ENCODE assay signal across 7 mouse cellular contexts in the genomic region with DNA sequence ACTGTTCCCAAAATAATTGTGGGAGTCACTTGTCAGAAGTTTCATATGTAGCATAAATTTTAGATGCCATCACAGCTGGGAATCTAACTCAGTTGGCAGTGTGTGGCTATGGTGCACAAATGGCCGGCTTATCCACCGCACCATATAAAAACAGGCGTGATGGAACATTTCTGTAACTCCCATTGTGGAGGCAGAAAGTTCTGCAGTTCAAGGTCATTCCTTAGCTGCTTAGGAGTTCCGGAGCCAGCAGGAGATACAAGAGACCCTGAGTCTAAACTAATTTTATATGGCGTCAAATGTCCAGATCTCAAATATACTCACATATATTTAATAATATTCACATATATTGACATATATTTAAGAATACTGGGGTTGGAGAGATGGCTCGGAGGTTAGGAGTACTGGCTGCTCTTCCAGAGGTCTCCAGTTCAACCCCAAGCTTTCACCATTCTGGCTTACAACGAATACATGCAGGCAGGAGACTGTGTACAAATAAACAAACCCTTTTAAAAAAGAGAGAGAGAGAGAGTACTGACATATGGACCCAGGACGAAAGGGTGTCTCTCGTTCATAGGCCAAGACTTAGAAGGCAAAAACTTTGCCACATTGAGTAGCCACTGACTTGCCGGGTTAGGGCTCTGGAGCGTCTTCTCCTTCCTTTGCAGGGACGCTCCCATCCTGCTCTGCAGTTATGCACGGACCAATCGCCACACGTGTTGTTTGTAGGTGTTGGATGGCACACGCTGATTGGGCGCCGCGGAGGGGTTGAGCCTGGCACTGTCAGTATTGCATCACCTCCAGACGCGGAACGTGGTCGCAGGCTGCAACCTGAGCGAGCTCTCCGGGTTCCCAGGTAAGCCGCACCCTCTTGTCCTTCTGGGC. TPM values are rescaled to one million over a fixed set of nuclear protein-coding genes. Genes with fewer than 3 reads are reported as not detected.
DNase-seq lines count a peak whose midpoint lies in the region; ATAC-seq lines count a peak whose summit lies in the region.

A gene (plus strand): TSS at position 750 of the 882 bp plus-strand sequence.

- DNase-seq in adrenal gland, postnatal 14 days, result peak; percentile 99
- DNase-seq in embryonic facial prominence, embryonic 11.5 days (ENCODE audit: low spot score), result peak; percentile 99
- DNase-seq in kidney, adult 11 months, result peak; percentile 99
- peak; percentile 99 for DNase-seq in limb, embryonic 10.5 days (ENCODE audit: low spot score)
- DNase-seq in spleen, adult 12 weeks (ENCODE audit: low spot score), result peak; percentile 98

- peak within 1 kb of the TSS; percentile 80 for H3K4me2 ChIP-seq in embryonic facial prominence, embryonic 11.5 days (ENCODE audit: low read depth, low read length)
- H3K4me2 ChIP-seq in midbrain, embryonic 13.5 days (replicated peaks), result peak within 1 kb of the TSS; percentile 91

- no peak within 1 kb of the TSS for H3K27ac ChIP-seq in embryonic facial prominence, embryonic 11.5 days (replicated peaks; ENCODE audit: low read depth, low read length)
- peak within 1 kb of the TSS; percentile 88 for H3K27ac ChIP-seq in limb, embryonic 10.5 days
- H3K27ac ChIP-seq in midbrain, embryonic 13.5 days, result peak within 1 kb of the TSS; percentile 61; the same call in 1 of the 2 replicates

- no peaks in the 10 kb centered on the region for H3K36me3 ChIP-seq in embryonic facial prominence, embryonic 11.5 days (replicated peaks; ENCODE audit: control insufficient read depth, insufficient read depth, low read depth, low read length)
- peaks cover 45% of the 10 kb centered on the region for H3K36me3 ChIP-seq in limb, embryonic 10.5 days
- H3K36me3 ChIP-seq in midbrain, embryonic 13.5 days, result peaks cover 23% of the 10 kb centered on the region

- 6% methylated on average over 26 of the region's 26 CpGs for WGBS in embryonic facial prominence, embryonic 11.5 days
- 6% methylated on average over 26 of the region's 26 CpGs for whole genome bisulfite sequencing in limb, embryonic 10.5 days
- 6% methylated on average over 26 of the region's 26 CpGs for WGBS in midbrain, embryonic 13.5 days

- peak within 1 kb of the TSS; percentile 84 for H3K9ac ChIP-seq in embryonic facial prominence, embryonic 11.5 days (replicated peaks; ENCODE audit: low read length)
- H3K9ac ChIP-seq in midbrain, embryonic 13.5 days (replicated peaks), result peak within 1 kb of the TSS; percentile 83

- H3K9me3 ChIP-seq in embryonic facial prominence, embryonic 11.5 days (replicated peaks; ENCODE audit: control insufficient read depth, low read length), result no peaks in the 10 kb centered on the region
- no peaks in the 10 kb centered on the region for H3K9me3 ChIP-seq in limb, embryonic 10.5 days (replicated peaks)
- no peaks in the 10 kb centered on the region for H3K9me3 ChIP-seq in midbrain, embryonic 13.5 days

- ATAC-seq in embryonic facial prominence, embryonic 11.5 days (replicated peaks; ENCODE audit: insufficient number of reproducible peaks, low FRiP score, low TSS enrichment, low read depth), result peak; percentile 100
- ATAC-seq in granulocyte monocyte progenitor cell, adult 5-6 weeks (replicated peaks; ENCODE audit: poor library complexity, severe bottlenecking), result peak; percentile 99
- ATAC-seq in midbrain, embryonic 13.5 days, result peak; percentile 100

- peak within 1 kb of the TSS; percentile 84 for H3K4me3 ChIP-seq in embryonic facial prominence, embryonic 11.5 days (ENCODE audit: low read depth, low read length)
- peak within 1 kb of the TSS; percentile 84 for H3K4me3 ChIP-seq in limb, embryonic 10.5 days
- peak within 1 kb of the TSS; percentile 83 for H3K4me3 ChIP-seq in midbrain, embryonic 13.5 days (replicated peaks)

- no peaks in the 10 kb centered on the region for H3K27me3 ChIP-seq in embryonic facial prominence, embryonic 11.5 days (ENCODE audit: control insufficient read depth, insufficient read depth, low read length)
- H3K27me3 ChIP-seq in limb, embryonic 10.5 days (ENCODE audit: low read depth, poor library complexity, severe bottlenecking), result no peaks in the 10 kb centered on the region
- no peaks in the 10 kb centered on the region for H3K27me3 ChIP-seq in midbrain, embryonic 13.5 days

- no peaks in the 10 kb centered on the region for H3K4me1 ChIP-seq in embryonic facial prominence, embryonic 11.5 days (ENCODE audit: control insufficient read depth, insufficient read depth, low read length)
- peaks cover 19% of the 10 kb centered on the region for H3K4me1 ChIP-seq in limb, embryonic 10.5 days
- H3K4me1 ChIP-seq in midbrain, embryonic 13.5 days (replicated peaks), result peaks cover 29% of the 10 kb centered on the region

RNA-seq across cellular contexts. Expression of the gene that starts here (rescaled TPM):
- total RNA-seq in adrenal gland, postnatal 14 days (2021), result 74.4 and 80.8 TPM in 2 replicates
- polyA plus RNA-seq in embryonic facial prominence, embryonic 11.5 days (2014; fragmentation: Nextera tagmentation; extraction: Ambion mirVana), result 96.1 and 98.0 TPM in 2 replicates
- total RNA-seq in granulocyte monocyte progenitor cell, adult 5-6 weeks (2014; fragmentation: Nextera tagmentation), result 72.0 and 84.6 TPM in 2 replicates
- total RNA-seq in granulocyte monocyte progenitor cell, adult 5-6 weeks (2017), result 66.2 and 72.0 TPM in 2 replicates
- polyA plus RNA-seq in limb, embryonic 10.5 days (2016; fragmentation: Nextera tagmentation; extraction: Ambion mirVana), result 106 and 117 TPM in 2 replicates
- 57.7 and 61.0 TPM in 2 replicates for polyA plus RNA-seq in midbrain, embryonic 13.5 days (2015; fragmentation: Nextera tagmentation; extraction: Ambion mirVana)
